Mouse (Mus musculus): ENCODE measurements around the gene Intu.

Intu gene

DNA sequence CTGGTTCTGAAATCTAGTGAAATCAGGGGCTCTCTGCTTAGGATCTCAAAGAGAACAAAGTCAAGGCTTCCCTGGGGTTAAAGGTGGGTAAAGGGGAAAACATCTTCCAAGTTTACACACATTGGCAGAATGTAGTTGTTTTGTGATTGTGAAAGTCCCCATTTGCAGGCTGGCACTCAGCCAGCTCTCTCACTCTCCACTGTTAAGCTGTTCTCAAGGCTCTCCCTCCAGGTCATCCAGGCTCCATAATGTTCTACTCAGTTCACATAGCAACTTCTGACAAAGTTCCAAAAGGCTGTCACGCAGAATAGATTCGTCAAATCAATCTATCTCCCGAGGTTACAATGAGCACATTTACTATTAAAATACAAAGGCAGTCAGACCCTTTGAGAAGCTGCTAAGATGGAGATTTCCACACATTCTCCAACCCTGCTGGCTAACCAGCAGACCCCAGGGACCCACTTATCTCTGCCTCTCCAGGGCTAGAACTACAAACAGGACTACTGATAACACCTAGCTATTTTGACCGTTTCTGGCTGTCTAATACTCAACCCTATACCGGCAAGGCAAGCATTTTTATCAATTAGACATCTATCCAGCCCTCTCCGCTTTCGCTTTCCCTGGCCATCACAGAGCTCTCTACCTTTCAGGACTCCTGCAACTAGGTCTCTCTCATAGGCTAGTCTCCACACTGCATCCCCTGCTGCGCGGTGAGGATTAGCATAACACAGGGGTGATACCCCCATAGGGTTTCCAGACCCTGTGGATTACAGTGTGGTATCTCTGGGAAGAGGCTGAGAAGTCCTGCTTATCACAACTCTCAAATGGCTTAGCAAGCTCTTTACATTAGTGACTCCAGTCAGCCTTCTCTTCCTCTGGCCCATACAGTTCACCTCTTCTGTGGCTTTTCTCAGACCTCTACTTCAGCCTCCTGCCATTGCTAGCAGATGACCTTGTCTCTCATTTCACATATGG is 2.8 kb upstream of the Intu start:
- no peak for DNase-seq

DNA sequence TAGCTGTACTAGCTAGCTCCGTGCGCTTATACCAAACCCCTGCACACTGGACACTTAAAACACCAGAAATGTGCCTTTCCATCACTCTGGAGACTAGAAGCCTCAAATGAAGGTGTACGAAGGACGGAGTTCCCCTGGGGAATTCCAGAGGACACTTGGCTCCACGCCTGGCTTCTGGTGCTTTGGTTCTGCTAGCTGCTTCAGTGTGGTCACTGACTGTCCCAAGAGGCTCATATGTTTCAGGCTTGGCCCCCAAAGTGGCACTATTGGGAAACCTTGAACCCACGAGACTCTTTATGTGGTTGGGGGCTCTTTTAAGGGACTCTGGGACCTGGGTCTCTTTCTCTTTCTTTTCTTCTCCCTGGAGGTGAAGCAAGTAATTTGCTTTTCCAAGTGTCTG is 2.1 kb upstream of the Intu start:
- DNase-seq = no peak

DNA sequence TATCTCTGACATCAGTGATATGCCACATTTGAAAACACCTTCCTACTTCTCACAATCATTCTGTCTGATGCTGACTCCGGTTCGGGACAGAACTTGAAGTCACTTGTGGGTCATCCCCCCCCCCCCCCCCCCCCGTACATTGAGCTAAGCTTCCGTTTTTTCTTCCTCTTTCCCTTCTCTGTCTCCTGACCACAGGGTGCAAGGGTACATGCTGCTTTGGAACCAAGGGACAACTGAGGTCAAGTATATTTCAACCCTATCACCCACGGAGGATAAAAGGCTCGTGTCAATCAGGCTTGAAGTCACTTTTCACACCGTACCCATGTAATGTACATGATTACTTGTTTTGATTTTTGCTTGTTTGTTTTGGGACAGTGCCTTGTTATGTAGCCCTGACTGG is 241 bp upstream of the Intu start:
- no peak for DNase-seq

DNA sequence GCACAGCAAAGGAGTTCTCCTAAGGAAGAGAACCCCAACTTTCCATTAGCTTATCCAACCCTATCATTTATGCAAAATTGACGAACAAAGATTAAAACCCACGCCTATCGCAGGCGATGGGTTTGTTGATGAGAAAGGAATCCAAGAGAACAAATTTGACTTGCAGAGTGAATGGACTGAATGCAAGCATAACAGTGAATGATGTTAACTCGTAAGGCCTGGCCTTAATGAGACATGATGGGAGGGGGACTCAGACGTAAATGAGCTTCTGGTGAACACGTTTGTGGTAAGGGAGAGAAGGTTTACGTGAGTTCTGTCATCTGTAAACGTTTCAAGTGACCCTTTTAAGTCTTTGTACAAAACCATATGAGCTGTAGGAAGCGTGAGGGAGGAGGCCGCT is 1.2 kb downstream of the Intu start:
- no peak for DNase-seq

DNA sequence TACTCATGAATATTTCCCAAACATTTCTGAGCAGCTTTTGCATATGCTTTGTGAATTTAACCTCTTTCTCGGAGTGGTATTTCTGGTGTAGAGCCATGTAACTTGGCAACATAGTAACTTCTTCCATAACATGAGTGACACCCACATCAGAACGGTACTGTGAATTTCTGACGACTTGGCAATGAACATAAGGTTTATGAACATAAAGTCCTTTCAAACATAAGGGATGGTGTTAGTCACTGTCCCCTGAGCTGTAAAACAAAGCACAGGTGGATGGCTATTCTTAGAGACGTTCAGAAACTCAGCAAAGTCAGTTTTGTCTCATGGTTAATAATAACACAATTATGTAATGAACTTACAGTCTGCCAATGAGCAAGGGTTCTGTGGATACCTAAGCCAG is 3.1 kb downstream of the Intu start:
- DNase-seq = no peak

DNA sequence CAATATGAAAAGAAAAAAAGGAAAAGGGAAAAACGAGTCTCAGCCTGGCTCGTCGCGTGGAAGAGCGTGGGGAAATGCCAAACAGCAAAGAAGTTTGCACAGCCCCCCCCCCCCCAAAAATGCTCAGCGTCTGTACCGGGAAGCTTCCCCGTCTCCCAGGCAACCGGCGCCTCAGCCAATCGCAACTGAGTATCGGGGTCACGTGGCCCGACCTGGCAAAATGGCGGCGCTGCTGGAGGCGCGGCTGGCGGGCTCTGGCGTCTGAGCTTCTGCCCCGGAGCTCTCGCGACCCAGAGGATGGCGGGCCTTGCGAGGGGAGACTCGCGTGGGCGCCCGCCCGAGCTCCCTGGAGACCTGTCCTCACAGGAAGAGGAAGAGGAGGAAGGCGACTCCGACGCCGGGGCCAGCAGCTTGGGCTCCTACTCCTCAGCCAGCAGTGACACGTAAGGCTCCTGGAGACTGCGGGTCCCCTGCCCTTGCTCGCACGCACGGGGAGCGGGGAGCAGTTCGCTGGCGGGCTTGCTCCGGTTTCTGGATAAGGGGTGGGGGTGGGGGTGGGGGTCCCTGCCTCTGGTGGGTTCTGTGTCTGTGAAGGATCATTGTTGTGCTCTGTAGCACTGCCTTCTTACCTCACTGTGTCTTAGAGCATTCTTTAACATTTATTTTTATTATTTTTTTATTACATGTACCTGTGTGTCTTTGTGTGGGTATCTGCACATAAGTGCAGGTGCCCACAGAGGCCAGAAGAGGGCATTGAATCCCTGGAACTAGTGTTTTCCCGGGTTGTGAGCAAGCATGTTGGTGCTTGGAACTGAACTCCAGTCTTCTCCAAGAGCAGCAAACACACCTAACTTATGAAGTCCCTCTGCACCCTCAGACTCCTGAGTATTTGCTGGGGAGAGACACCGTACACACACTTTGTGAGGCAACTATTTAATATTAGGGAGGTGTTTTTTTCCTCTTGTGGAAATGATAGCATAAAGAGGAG is 9.8 kb downstream of the Intu start:
- DNase-seq = peak; percentile 88

DNA sequence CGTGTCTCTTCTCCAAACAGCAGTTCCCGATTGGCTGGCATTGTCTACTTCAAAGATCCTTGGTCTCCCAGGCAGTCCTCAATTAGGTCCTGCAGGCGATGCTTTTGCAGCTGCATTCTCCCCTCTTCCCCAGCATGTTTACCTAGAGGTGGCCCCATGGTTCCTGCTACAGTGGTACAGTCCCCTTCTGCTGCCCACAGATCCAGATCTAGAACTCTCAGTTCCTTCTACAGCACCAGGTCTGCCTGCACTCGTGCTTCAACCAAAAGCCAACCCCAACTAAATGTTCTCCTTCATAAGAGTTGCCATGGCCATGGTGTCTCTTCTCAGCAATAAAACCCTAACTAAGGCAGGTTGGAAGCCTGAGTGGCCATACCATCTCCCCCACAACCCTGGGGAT is 15.5 kb downstream of the Intu start:
- no peak for DNase-seq

DNA sequence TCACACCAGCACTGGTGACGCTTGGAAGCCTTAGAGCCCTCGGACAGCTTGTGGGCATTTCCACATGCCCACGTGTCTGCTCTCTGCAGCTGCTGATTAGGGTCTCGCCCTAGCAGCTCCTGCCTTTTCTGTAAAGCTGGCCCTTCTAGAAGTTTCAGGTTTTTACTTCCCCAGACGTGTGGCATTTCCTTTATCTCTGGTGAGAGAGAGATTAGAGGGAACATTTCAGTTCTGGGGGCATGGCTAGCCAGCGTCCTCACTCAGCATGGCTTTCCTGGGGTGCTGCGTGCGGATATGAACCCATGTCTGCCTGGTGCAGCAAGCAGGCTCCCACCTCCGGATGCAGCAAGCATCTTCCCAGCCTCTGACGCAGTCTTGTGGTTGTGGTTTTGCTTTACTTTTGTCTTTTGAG is 121.9 kb downstream of the Intu start:
- DNase-seq = no peak

DNA sequence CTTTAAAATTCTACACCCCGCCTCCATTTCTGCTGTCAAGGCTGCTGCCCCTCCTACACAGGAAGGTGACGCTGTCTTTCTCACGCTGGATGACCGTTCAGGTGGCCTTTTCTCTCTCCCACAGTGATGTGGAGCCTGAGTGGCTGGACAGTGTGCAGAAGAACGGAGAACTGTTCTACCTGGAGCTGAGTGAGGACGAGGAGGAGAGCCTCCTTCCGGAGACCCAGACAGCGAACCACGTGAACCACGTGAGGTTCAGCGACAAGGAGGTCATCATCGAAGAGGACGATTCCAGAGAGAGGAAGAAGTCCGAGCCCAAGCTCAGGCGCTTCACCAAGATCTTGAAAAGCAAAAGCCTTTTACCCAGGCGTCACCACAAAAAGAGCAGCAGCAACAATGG is 122.5 kb downstream of the Intu start:
- no peak for DNase-seq

DNA sequence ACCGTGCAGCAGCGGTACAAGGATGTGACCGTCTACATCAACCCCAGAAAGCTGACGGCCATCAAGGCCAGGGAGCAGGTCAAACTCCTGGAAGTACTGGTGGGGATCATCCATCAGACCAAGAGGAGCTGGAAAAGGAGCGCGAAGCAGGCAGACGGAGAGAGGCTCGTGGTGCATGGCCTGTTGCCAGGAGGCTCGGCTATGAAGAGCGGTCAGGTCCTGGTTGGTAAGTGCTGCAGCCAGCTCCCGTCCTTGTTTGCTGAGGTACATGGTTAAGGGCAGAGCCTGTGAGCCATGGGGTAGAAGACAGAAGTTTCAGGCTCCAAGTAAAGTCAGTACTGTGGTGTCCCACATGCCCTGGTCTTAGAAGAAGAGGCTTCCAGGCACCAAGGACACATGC is 122.9 kb downstream of the Intu start:
- DNase-seq = no peak

DNA sequence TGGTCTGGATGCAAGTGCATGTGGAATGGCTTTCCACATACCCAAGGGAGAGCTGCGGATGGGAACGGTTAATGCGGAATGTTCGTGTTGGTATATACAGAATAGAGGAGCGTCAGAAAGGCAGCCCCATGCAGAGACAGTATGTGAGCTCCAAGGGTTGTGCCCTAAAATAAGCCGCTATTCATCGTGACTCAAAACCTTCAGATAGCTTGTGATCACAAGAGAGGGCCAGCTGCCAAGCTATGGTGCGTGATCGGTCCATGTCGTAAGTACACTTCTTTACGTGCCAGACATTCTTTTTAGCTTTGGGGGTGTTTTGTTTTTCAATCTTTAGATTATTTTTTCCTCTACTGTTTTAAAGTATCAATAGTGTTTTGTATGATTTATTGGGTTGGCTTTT is 124.5 kb downstream of the Intu start:
- no peak for DNase-seq

DNA sequence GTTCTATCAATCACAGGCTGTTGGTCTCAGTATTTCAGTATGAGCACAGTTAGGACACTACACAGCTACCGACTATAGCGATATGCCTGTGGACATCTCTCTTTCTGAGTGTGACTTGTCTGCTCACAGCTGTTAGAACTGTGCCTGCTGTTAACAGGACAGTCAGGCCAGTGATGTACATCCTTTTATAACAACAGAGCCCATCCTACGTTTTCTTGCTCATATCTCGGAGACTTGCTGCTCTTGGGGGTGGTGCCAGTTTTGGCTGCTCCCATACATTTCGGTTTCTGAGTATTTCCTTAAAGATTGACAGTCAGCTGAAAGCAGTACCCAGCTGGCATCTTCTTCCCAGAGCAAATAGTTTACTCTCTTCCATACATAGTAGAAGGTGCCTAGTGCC is 125.3 kb downstream of the Intu start:
- DNase-seq = no peak

DNA sequence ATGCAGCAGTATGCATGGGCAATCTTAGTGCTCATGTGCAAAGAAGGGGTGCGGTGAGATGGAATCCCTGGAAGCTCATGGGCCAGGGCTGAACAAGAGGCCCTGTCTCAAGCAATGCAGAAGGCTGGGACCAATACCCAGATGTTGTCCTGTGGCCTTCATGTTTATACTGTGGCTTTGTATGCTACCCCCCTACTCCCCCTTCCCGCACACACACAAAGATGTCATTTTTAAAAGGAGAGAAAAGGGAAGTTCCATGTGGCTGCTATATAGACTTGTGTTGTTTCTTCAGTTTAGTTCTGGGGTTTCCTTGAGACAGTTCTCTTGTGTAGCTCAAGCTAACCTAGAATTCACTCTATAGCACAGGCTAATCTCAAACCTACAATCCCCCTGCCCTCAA is 129.1 kb downstream of the Intu start:
- no peak for DNase-seq

DNA sequence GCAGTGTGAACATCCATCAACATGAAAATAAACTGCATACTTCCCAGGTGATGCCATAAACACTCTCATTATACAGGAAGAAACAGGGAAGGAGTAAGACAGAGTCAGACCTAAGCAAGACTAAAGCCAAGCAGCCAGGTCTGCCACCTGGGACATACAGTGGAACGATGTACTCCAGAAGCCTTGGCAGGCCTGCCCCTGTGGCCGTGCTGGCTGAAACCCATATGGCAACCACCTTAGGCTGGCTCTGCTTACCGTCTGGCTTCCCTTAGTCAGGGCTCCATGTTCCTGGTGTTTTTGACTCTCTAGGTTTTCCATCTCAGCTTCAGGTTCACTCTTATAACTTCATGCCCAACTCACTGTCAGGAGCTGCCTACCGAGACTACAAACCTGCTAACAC is 135.0 kb downstream of the Intu start:
- peak; percentile 26 for DNase-seq

DNA sequence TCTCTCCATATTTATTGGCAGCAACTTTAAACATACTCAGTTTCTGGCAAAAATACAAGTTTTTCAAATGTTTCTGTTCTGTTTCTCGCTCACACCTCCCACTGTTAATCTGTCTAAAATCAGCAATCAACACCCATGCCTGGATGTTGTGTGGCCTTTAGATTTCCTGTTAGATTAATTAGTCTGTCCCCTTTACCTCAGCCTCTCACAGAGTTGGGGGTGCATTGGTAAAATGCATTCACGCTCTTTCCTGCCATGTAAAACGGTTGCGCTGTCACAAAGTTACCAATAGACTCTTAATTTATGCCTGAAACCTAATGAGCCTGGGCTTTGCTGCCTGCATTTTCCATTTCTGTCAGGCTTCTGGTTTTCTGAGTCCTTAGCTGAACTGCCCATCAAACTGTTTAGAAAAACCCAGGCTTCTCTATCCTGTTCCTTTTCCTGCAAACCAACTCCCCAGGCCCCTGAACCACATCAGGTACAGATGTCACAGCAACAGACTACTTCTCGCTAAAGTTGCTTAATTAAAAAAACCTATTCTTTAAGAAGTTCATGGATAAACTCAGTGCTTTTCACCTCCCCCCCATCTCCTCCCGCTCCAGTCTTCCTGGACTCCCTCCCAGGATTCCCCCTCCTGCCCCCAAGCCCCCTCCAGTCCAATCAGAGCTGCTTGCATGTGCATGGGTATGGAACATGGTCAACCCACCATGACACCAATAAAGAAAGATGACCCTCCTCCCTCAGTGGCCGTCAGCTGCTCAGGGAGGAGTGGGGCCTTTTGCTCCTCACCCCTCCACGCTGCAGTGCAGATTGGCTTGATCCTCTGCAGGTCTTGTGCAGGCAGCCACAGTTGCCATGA is 136.0 kb downstream of the Intu start:
- DNase-seq = no peak

DNA sequence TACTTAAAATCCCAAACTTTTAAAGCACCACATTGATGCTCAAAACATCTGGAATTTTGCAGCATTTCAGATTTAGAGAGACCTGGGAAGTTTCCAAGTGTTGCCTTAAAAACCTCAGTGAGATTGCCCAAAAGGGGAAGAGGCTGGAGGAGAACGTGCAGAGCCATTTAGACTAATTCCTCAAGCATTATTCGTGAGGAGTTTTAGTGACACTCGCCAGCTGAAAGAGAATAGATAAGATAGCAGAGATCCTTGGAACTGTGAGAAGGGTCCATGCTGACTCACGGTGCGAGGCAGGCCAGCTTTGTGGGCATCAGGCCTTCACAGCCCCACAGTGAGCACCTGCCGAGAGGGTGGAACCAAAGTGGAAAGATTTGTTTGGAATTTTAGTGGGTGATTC is 137.8 kb downstream of the Intu start:
- DNase-seq = no peak

DNA sequence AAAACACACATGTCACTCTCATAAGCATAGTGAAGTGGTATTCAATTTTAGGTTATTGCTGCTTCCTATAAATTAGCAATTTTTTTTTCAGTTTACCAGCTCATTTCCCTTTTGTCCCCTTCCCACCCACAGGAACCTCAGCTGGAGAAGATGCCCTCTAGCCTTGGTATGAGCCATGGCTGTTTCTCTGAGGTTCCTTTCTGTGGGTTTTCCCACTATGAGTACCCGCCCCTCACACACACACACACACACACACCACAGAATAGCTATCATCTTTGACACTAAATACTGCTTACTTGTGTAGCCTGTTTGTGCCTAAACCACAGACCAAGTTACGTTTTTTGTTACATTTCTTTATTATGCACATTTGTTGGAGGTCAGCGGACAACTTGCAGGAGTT is 138.3 kb downstream of the Intu start:
- DNase-seq = no peak

DNA sequence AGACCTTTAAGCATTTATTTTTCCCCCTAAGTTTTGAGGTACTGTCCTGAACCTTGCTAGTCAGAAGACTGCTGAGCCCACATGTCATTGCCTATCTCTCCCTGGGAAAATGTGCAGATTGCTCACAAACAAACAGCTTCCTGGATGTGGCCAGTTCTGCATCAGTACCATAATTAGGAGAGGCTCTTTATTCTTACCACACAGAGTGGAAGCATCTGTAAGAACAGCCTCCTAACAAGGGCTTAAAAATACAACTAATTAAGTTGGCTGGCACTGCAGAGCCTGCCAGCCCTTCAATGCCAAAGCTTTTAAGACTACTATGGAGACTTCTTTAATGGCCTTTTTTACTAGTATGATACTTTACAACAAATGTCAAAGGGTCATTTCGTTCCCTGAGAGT is 142.4 kb downstream of the Intu start:
- no peak for DNase-seq

DNA sequence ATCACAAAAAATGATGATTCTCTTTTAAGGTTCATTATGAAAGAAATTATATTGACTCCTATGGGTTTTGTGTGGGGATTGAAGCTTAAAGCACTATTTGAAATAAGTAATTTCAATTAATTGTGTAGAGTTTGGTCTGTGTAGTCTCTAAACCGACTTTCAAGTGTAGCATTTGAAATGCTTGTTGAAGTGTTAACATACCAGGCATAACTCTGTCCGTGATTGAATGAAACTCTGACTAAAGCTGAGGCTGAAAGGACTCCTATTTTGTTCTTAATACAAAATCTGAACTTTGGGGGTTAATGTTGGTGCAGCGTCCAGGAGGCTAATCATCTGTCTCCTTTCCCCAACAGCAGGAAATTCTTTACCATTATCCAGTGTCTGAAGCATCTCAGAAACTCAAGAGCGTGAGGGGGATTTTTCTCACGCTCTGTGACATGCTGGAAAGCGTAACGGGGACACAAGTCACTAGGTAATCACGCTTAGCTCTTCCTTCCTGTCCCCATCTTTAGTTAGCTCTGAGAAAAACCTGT is 143.9 kb downstream of the Intu start:
- no peak for DNase-seq

DNA sequence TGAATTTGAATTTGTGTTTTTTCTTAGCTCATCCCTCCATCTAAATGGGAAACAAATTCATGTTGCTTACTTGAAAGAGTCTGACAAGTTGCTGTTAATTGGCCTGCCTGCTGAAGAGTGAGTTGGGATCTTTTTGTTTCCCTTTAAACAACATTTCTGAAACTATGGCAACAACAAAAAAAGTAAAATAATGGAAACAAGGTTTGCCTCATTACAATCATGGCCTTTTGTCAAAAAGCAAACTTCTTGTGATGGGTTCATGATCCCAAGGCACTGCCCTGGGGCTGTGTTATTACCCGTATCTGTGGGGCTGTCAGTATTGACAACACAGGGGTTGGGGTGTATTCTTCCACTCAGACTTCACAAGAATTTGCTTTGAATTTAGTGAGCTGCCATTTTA is 147.8 kb downstream of the Intu start:
- DNase-seq = no peak

DNA sequence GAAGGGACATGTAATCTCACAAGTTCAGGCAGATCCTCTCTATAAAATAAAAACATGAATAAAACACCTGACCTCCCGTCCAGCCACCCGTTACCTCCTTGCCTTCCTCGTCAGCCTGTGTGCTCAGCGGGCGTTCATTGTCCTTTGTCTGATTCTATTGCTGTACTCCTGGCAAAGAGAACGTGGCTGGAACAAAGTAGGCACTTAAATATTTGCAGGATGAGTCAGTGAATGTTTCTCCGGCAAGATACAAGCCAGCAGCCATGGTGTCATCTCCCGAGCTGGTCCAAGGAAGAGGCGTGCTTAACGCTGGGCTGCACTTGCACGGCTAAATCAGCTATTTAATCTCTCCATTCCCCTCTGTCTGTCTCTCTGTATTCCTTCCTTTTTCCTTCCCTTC is 151.3 kb downstream of the Intu start:
- DNase-seq = no peak

DNA sequence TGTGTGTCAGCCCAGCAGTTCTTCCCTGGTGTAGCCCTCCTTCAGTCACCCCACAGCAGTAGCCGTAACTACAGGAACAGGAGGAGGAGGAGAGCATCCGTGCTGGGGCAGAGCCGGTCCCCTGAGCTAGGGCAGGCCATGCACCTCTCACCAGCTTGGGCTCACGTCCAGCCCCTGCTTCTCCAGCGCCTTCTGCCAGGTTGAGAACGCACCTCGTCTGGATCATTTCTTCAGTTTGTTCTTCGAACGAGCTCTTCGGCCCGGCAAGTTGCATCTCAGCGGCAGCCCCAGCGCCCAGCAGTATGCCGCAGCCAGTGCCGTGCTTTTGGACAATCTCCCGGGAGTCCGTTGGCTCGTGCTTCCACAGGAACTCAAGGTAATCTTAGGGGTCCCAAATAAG is 152.1 kb downstream of the Intu start:
- DNase-seq = peak; percentile 38
